Mouse (Mus musculus) CD4-positive helper T cell, adult 2 months (primary cell): Measurements from ENCODE around the gene Trabd2b.
A peak's percentile ranks its signal among the peaks of the same experiment; 100 is the strongest.

Source experiments
- DNase-seq: peaks from one replicate; pipeline ENCODE4 v3.0.0-alpha.2; 2012; ENCODE audit warnings: low read depth, missing footprints, low spot score

The Trabd2b gene

DNA sequence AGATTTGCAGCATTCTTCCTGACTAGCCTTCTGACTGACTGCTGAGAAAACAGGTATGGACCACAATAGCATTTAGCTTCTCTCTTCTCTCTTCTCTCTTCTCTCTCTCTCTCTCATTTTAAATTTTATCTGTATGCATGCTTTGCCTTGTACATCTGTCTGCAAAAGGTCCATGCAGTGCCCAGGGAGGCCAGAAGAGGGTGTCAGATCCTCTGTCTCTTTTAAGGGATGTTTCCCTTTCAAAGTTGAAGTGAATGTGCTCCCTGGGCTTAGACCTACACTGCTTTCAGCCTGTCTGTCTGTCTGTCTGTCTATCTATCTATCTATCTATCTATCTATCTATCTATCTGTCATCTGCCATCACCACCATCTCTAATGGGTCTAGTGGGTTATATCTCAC, 8.9 kb upstream of the Trabd2b start:
- no peak for DNase-seq

DNA sequence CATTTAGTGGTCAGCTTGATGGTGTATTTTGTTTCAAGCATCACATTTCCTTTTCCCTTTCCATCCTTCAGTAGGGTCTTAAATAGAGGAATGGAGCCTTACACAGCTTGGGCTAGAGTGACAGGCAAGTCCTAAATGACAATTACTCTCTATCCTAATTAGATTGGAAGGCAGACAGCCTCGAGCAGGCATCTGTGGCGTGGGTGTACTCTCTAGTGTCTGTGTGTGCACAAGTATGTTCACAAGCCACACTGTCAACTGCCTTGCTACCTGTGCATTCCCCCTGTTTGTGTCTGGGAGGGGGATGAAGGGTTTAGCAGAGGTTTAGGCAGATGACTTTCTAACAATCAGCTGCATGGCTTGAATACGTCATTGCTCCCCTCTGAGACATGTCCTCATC, 6.7 kb upstream of the Trabd2b start:
- no peak for DNase-seq

DNA sequence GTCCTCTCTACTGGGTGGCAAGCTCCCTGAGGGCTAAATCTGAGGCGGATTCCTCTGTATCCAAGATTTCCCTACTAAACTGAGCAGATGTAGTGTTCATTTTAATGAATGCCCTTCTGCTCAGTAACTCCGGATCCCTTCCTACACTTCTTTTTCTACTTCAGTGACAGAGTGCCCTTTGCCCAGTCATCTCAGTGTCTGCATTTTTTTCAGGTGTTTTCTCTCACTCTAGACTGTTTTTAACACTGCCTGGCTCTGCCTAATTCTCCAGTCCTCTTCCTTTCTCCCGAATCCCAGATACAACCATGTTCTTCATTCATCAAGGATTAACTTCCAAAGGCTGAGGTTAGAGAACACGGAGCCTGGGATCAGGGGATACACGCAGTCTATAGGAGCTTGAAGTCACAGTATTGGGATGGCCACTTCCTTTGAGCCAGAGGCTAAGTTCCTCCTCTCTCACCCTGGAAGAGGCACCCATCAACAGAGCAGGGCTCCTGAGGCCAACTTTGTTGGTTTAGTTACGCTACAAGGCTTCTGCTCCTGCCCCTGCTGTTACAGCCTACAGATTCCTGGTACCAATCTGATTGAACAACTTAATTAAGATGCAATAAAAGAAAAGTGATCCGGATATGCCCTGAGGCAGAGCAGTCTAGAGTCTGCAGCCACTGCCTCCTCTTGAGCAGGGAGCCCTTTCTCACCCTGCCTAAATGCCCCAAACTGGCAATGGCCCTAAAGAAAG, 4.4 kb upstream of the Trabd2b start:
- DNase-seq = no peak

DNA sequence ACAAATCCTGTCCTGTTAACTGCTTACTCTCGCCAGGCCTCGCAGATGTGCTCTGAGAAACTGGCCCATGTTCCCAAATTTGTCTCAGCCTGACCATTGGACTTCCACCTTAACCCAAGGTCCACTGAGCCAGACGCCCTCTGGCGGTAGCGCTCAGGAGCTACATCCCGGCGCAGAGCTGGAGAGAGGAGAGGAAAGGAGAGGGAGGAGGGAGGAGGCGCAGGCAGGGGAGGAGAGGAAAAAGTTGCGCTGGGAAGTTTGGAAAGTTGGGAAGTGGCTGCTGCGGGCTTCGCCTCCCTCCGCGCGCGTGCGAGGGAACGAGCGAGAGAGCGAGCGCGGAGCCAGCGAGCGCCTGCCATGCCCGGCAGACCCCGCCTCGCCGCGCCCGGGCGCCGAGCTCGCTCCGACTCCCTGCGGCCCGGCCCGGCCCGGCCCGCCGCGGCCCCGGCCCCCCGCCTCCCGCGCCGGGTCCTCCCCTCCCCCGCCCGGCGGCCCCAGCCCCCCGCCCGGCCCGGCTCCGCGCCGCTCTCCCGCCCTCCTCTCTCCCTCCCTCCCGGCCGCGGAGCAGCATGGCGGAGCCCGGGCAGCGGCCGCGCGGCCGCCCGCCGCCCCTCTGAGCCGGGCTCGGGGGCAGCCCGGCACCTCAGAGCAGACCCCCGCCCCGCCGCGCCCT, 706 bp upstream of the Trabd2b start:
- DNase-seq = peak; percentile 6

DNA sequence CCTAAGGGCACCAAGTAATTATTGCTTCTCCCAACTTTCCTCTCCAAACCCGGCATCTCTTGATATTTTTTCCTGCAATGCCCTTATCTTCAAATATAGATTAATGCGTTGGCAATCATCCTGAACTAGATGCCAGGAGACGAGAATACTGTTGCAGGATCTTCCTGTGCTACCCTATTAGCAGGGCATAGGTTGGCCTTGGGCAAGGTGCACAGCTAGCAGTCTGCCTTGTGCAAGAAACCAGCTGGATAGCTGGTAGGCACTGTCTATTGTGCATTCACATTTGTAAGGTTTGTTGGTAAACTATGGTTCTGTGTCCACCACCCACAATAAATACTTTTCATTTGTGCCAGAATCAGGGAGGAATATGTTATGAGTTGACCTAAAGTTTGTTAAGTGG, 992 bp downstream of the Trabd2b start:
- no peak for DNase-seq

DNA sequence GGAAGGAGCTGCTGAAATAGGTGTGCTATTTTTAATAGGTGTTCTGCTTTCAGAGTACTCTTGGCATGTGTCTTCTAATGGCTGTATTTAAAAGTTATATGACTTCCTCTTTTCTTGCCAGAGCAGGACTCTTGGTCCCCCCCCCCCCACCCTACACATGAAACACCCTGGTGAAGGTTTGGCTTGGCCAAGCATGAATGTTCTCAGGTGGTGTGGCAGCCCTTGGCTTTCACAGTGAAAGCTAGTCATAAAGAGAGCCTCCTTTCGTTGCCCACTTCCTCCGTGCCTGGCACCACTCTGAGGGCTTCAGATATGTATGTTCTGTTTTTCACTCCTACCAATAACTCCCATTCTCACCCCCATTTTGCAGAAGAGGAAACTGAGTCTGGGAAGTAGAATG, 1.8 kb downstream of the Trabd2b start:
- no peak for DNase-seq

DNA sequence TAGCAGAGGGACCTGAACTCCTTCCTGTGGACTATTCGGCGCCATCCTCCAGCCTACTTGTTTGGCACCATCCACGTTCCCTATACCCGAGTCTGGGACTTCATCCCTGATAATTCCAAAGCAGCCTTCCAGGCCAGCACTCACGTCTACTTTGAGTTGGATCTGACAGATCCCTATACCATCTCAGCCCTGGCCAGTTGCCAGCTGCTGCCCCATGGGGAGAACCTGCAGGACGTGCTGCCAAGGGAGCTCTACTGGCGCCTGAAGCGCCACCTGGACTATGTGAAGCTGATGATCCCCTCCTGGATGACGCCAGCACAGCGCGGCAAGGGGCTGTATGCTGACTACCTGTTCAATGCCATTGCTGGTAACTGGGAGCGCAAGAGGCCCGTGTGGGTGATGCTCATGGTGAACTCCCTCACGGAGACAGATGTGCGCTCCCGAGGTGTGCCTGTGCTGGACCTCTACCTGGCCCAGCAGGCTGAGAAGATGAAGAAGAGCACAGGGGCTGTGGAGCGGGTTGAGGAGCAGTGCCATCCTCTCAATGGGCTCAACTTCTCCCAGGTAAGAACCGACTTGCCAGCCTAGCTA, 2.5 kb downstream of the Trabd2b start:
- DNase-seq = no peak

DNA sequence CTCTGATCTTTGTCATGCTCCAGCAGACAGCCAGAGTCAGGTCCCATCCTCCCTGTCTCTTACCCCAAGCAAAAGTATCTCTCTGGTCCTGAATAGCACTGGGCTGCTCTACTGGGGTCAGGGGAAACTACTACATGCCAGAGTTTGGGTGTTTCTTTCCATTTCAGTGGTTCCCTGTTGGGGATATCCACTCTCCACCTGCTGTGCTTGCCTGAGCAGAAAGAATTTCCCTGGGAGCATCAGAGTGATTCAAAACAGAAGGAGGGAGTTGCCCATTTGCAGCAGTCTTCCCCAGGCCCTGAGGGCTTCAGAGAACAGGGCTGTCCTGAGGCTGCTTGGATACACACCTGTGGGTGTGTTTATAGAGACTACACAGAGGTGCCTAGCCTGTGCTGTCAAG, 3.0 kb downstream of the Trabd2b start:
- no peak for DNase-seq

DNA sequence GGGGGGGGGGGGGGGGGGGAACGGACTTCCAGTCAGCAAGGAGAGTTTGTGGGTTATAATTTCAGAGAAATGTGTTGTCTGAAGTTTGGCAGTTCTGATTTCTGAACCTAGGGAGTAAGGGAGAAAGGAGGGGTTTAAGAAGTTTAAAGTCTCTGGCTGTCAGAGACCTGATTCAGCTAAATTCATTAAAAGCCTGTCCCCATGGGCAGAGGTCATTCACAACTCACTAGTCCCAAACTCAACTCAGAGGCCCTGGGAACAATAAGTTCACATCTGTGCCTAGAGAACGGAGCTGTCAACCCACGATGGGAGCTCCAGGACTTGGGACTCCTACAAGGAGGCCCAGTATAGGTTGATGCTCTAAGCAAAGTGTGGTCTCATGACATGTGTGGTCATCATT, 3.5 kb downstream of the Trabd2b start:
- DNase-seq = no peak

DNA sequence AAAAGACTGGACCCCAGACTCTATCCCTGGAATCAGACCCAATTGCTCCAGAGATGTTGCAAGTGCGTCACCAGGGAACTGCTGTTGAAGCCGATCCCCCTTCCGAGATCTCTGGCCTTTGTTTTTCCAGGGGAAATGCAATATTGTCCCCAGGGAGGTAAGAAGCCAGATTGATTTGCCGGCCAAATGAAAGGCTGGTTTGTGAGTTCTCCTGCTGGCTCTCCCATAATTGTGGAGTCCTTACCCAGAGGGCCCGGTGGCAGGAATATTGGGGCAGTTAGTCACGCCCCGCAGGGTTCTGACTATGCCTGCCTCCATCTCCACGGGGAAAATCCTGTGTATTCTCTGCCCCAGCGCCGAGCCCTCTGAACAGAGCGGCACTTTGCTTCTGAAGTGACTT, 3.9 kb downstream of the Trabd2b start:
- DNase-seq = no peak

DNA sequence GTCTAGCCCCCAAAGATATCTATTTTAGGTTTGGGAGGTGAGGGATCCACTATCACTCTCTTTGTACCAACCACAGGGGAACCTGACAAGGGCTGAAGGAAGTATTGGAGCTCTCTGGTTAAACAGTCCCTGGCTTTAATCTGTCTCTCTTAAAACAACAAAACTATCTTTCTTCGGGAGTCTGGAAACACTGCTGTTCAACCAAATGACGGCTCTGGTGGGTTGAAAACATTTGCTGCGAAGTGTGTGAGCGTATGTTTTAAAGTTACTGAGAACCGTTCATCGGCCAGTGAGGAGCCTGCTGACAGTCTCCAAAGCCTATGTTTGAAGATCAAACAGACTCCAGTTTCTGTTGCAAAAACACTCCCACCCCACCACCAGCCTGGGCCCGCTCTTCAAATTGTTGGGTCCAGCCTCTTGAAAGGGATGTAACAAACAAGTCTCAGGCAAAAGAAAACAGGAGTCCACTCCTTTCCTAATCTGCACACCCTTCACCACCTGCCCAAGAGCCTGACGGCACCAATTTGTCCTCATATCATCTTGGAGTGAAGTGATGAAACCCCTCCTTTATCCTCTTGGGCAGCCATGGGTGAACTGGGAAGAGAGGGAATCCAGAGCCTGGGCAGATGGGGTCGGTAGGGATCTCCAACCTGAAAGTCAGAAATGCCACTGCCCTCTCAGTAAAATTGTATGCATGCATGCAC, 4.6 kb downstream of the Trabd2b start:
- no peak for DNase-seq

DNA sequence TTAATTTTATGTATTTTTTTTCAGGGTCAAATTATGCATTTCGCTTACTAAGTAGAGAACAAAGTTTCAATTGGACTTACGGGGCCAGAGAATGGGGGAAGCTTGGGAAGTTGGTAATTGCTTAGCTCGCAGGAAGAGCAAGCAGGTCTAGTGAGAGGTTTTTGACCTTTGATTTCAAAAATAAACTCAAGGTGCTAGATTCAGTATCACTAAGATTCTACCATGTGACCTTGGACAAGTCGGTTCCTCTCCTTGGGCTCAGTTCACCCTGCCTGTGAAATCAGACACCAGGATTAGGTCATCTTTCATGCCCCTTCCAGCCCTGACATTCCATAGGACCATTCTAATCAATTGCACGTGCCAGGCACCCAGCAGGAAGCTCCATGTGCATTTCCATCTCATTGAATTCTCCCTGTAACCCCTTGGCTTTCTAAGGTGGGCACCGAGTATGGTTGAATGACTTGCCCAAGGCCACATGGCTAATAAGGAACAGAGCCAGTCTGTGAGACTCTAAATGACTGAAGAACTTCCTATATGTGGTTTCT, 5.4 kb downstream of the Trabd2b start:
- no peak for DNase-seq

DNA sequence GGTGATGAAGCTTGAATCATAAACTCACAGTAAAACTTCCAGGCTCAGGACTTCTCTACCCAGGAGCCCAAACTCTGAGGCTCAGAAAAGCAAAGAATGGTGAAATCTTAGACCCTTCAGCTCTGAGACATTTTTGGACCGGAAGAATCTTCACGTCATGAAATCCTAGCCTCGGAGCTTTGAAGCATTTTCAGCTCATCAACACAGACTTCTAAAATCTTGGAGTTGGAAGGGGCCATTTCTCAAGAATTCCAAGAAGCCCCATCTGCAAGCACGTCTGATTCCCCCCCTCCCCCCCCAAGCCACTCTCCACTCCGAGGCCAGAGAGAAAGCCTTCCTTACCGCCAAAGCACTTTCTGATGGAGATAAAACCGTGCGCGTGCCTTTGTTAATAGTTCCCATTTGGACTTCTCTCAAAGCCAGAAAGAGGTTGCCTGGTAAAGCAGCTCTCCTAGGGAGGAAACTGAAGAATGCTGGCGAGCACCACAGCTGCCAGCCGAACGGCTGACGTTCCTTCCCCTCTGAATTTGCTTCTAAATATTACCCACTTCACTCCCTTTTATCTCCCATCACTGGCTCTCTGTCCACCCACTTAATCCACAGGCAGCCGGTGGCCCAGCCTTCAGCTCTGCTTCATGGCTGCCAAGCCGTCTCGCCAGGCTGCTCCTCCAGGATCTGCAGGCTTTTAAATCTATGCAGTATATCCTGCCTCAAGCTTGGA, 9.6 kb downstream of the Trabd2b start:
- no peak for DNase-seq

DNA sequence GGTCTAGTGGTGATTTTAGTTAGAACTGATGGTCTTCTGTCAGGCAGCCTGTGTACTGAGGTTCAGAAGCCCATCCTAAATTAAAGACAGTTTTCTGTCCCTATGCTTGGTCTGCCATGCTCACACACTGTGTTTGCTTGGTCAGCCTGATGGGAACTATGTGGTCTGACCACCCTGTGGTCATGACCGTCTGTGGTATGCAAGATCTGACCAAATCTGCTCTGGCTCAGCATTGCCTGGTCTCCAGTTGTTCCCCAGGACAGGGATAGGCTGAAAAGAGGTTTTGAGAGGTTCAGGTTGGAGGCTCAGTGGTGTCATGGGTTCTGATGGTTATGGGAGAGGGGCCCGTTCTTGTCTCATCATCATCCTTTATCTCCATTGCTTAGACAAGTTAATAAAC, 13.6 kb downstream of the Trabd2b start:
- no peak for DNase-seq

DNA sequence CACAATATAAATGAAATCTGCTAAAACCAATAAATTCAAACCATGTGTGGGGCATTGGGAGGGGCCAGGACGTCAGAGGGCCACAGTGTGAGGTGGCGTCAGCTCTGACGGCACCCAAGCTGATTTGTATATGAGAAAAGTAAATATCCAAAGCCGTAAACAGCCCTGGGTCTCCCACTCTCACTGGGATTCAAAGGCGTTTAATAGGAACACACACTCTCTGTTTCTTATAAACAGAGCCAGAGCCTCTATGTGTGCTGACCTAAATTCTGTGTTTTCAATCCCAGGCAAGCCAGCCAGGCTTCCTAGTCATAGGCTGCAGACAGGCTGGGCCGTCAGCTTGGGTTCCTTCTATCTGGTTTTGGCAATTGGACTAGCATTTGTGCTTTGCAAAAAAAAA, 16.6 kb downstream of the Trabd2b start:
- no peak for DNase-seq

DNA sequence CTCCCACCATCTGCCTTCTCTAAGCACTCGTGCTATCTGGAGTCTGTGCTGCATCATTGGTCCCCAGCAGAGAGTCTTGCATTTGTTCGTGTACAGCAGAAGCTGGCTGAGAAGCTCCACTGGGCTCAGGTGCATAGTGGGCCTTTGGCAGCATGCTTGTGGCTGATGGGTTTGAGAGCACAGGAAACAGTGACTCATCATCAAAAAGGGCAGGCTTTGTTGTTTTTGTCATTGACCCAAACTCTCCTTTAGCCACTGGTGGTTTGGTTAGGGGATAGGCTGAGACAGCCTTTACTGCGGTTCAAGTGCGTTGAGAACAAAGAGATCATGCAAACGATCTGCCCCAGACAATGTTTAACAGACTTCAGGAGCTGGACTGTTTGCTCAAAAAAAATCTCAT, 19.3 kb downstream of the Trabd2b start:
- no peak for DNase-seq

DNA sequence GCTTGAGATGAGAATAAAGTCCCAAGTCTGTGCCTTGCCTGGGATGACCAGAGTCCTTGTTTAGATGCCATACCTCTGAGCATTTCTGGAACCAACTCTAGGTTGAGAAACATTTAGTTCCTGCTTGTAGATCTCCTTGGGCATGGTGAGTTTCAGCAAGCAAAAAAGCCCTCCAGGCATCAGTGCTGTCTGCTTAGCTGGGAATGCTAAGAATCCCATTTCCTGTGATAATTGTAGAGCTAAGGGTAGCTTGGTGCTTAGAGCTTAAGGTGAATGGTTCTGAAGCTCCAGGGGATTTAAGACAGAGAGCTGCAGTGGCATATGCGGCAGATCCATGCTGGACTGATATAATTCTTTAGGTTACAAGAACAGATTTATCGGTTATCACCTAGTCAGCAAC, 26.2 kb downstream of the Trabd2b start:
- no peak for DNase-seq

DNA sequence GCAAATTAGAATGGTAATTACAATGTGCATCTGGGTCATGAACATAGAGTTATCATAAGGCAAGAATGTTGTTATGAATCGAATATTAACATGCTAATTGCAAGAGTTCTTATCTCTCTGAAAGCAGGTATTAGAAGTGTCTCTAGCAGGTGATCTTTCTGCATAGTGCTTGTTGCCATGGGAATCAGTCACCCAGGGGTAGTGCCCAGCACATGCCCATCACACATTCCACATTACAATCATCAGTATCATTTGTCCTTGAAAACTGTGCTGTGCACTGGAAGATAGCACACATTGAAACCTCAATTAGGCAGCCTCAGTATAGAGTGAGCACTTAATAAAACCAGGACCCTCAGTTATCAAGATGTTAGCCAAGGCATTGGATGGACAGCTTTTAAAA, 26.9 kb downstream of the Trabd2b start:
- DNase-seq = no peak

DNA sequence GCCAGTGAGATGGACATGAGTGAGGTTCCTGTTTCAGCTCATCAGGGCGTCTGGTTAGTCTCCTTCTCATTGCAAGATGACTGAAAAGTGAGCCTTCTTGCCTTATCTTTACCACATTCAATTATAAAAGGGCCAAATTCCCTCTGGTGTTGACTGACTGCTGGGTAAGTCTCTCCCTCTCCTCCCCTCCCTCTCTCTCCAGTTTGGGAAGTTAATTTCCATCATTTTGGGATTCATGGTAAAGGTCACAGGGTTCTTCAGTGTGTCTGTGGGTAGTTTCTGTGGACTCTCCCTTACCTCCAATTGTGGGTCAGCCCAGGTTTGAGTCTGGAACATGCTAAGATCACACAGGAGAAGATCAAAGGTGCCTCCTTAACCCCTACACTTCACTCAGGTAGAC, 28.2 kb downstream of the Trabd2b start:
- DNase-seq = no peak

DNA sequence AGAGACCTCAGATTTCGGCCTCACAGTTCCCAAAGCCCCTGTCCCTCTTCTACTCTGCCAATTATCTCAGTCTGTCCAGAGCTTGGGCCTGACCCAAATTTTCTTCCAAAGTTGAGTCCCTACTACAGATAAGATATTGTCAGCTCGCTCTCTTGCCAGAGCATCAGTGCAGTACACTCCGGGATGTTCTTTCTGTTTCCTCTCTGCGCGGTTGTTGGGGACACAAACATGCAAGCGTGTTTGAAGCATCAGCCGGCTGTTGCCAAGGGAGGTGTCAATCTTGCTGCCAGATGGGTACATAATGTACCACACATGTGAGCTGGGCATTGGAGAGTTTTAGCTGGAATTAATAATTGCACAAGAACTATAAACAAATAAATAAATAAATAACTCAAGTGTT, 28.9 kb downstream of the Trabd2b start:
- no peak for DNase-seq

DNA sequence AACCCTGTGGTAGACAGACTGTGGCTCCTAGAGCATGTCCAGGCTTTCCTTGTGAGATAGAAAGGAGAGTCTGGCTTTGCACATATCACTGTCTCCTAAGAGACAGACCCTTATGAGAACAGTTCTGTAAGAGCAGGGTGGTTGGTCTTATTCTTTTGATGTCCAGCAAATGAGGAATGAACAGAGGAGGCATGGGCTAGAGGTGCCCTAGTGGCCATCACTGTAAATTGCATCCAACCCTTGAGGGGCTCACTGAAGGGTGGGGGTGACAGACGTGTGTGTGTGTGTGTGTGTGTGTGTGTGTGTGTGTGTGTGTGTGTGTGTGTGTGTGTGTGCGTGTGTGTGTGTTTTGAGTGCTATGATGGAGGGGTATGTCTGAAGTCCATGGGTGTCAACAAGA, 32.2 kb downstream of the Trabd2b start:
- no peak for DNase-seq

DNA sequence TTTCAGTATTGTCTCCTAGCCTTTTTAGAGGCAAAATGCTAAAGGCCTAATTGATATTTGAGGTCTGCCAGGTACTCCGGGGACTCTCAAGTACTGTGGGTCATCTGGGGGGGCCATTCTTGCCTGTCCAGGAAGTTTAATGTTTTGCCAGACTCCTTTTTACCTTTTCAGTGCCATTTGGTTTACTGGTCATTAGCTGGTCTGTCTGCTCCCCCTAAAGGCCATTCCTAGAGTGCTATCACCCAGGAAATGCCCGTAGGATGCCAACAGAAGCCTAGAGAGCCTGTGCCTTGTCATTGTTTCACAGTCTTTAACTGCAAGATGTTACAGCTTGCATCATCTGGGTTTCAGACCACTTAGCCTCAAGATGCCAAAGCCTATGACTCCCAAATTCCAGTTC, 35.7 kb downstream of the Trabd2b start:
- no peak for DNase-seq
